Mouse (Mus musculus) forebrain, embryonic 14.5 days (tissue): ENCODE measurements at regions not wholly inside any gene's neighbourhood (a gene's known extent, or its start where the extent isn't known, plus 50 kb on each side); places are given as distances from the start of the nearest gene placed in this dataset.

Experiments
- ATAC-seq: fragments of 200-750 bp; cut with Nextera tagmentation; 2 replicates; pipeline ENCODE4 v1.8.0; 2017; ENCODE audit warnings: mild to moderate bottlenecking, moderate library complexity
- DNase-seq: peaks from one replicate; pipeline ENCODE4 v3.0.0-alpha.2; 2015; ENCODE audit warnings: low spot score
- H3K27ac ChIP-seq: fragments of 300-500 bp; sonication (generic); 2 replicates; pipeline ENCODE4 v1.5.1; 2014; ENCODE audit warnings: low read depth, mild to moderate bottlenecking, control low read depth, low read length, moderate library complexity
- H3K27me3 ChIP-seq: fragments of 300-500 bp; sonication (generic); replicated peaks from 2 replicates; pipeline ENCODE4 v1.6.1; 2014; ENCODE audit warnings: low read length, control low read depth, mixed read lengths; ENCODE audit not compliant: control insufficient read depth, insufficient read depth
- H3K36me3 ChIP-seq: fragments of 300-500 bp; sonication (generic); 2 replicates; pipeline ENCODE4 v1.6.1; 2014; ENCODE audit warnings: low read length, control low read depth; ENCODE audit not compliant: control insufficient read depth, insufficient read depth
- H3K4me1 ChIP-seq: fragments of 300-500 bp; sonication (generic); 2 replicates; pipeline ENCODE4 v1.6.1; 2014; ENCODE audit warnings: antibody characterized with exemption, low read length, control low read depth; ENCODE audit not compliant: control insufficient read depth, insufficient read depth
- H3K4me2 ChIP-seq: fragments of 300-500 bp; sonication (generic); 2 replicates; pipeline ENCODE4 v1.6.1; 2014; ENCODE audit warnings: mild to moderate bottlenecking, control low read depth, low read length
- H3K4me3 ChIP-seq: fragments of 300-500 bp; sonication (generic); 2 replicates; pipeline ENCODE4 v1.5.1; 2014; ENCODE audit warnings: low read depth, low read length, control low read depth
- H3K9ac ChIP-seq: fragments of 300-500 bp; sonication (generic); 2 replicates; pipeline ENCODE4 v1.6.1; 2014; ENCODE audit warnings: mild to moderate bottlenecking, low read length, control low read depth, moderate library complexity
- H3K9me3 ChIP-seq: fragments of 300-500 bp; sonication (generic); replicated peaks from 2 replicates; pipeline ENCODE4 v1.6.1; 2016; ENCODE audit warnings: low read length, control low read depth, mixed read lengths; ENCODE audit not compliant: control insufficient read depth
- WGBS: fragments of 180-500 bp; shearing (Covaris S2); extraction: QIAGEN DNeasy Blood & Tissue Kit; methylation state at CpG from one replicate; pipeline ENCODE4 v1.1.7; 2014; 5-methylcytosine and 5-hydroxymethylcytosine counted together

GRCm38 (mm10) chr9:85090297-85090696, 222.3 kb upstream of the Gm11114 start:
- DNase-seq (no peak), ATAC-seq (no peak)
- no peaks in the 10 kb centered on the region for H3K36me3 ChIP-seq
- no peaks in the 10 kb centered on the region for H3K4me1 ChIP-seq
- H3K27ac ChIP-seq = no peak overlapping the region
- H3K4me2 ChIP-seq = no peak overlapping the region
- no peaks in the 10 kb centered on the region for H3K27me3 ChIP-seq
- H3K9me3 ChIP-seq = no peaks in the 10 kb centered on the region
- no peak overlapping the region for H3K9ac ChIP-seq
- WGBS = 84% methylated on average over 10 of the region's 10 CpGs
- no peak overlapping the region for H3K4me3 ChIP-seq

GRCm38 (mm10) chr9:85095234-85095633, 217.3 kb upstream of the Gm11114 start:
- no peaks in the 10 kb centered on the region for H3K36me3 ChIP-seq
- H3K9ac ChIP-seq = no peak overlapping the region
- 95% methylated on average over 3 of the region's 3 CpGs for WGBS
- H3K27me3 ChIP-seq = no peaks in the 10 kb centered on the region
- no peak overlapping the region for H3K27ac ChIP-seq
- ATAC-seq = no peak
- H3K4me1 ChIP-seq = no peaks in the 10 kb centered on the region
- DNase-seq = no peak
- H3K4me2 ChIP-seq = no peak overlapping the region
- H3K4me3 ChIP-seq = no peak overlapping the region
- H3K9me3 ChIP-seq = no peaks in the 10 kb centered on the region

- H3K4me3 ChIP-seq = no peak overlapping the region
- no peak overlapping the region for H3K27ac ChIP-seq
- 73% methylated on average over 4 of the region's 4 CpGs for WGBS
- no peak overlapping the region for H3K9ac ChIP-seq
- DNase-seq = no peak
- no peaks in the 10 kb centered on the region for H3K4me1 ChIP-seq
- H3K36me3 ChIP-seq = no peaks in the 10 kb centered on the region
- no peaks in the 10 kb centered on the region for H3K27me3 ChIP-seq
- no peak overlapping the region for H3K4me2 ChIP-seq
- ATAC-seq = no peak
- no peaks in the 10 kb centered on the region for H3K9me3 ChIP-seq
Observed at GRCm38 (mm10) chr9:85096520-85096919, 216.1 kb upstream of the Gm11114 start.

- no peaks in the 10 kb centered on the region for H3K4me1 ChIP-seq
- H3K27me3 ChIP-seq = no peaks in the 10 kb centered on the region
- no peaks in the 10 kb centered on the region for H3K9me3 ChIP-seq
- no peak for DNase-seq
- ATAC-seq = no peak
- H3K9ac ChIP-seq = no peak overlapping the region
- no peak overlapping the region for H3K4me2 ChIP-seq
- no peaks in the 10 kb centered on the region for H3K36me3 ChIP-seq
- WGBS = 79% methylated on average over 3 of the region's 3 CpGs
- no peak overlapping the region for H3K4me3 ChIP-seq
- H3K27ac ChIP-seq = no peak overlapping the region
Observed at GRCm38 (mm10) chr9:85112928-85113327, 199.6 kb upstream of the Gm11114 start.

- no peak overlapping the region for H3K9ac ChIP-seq
- no peaks in the 10 kb centered on the region for H3K36me3 ChIP-seq
- H3K4me1 ChIP-seq = no peaks in the 10 kb centered on the region
- H3K27me3 ChIP-seq = no peaks in the 10 kb centered on the region
- ATAC-seq = no peak
- no peaks in the 10 kb centered on the region for H3K9me3 ChIP-seq
- no peak overlapping the region for H3K4me2 ChIP-seq
- H3K4me3 ChIP-seq = no peak overlapping the region
- no peak for DNase-seq
- H3K27ac ChIP-seq = no peak overlapping the region
- WGBS = 81% methylated on average over 2 of the region's 2 CpGs
Observed at GRCm38 (mm10) chr9:85114234-85114633, 198.3 kb upstream of the Gm11114 start.

GRCm38 (mm10) chr9:85120061-85120460, 192.5 kb upstream of the Gm11114 start:
- Histone ChIP-seq H3K4me1 (no peaks in the 10 kb centered on the region), H3K4me2 (no peak overlapping the region), H3K27me3 (no peaks in the 10 kb centered on the region), H3K36me3 (no peaks in the 10 kb centered on the region), H3K27ac (no peak overlapping the region), H3K9me3 (no peaks in the 10 kb centered on the region), H3K4me3 (no peak overlapping the region), H3K9ac (no peak overlapping the region)
- DNase-seq = no peak
- WGBS = 79% methylated on average over 1 of the region's 1 CpGs
- no peak for ATAC-seq

- no peak for ATAC-seq
- Histone ChIP-seq H3K9me3 (no peaks in the 10 kb centered on the region), H3K9ac (no peak overlapping the region), H3K27ac (no peak overlapping the region), H3K4me3 (no peak overlapping the region), H3K4me1 (no peaks in the 10 kb centered on the region), H3K27me3 (no peaks in the 10 kb centered on the region), H3K4me2 (no peak overlapping the region), H3K36me3 (no peaks in the 10 kb centered on the region)
- DNase-seq = no peak
Observed at GRCm38 (mm10) chr9:85121059-85121458, 191.5 kb upstream of the Gm11114 start.

GRCm38 (mm10) chr9:85123706-85124105, 188.9 kb upstream of the Gm11114 start:
- no peak for DNase-seq
- no peak overlapping the region for H3K4me3 ChIP-seq
- ATAC-seq = no peak
- H3K36me3 ChIP-seq = no peaks in the 10 kb centered on the region
- no peak overlapping the region for H3K27ac ChIP-seq
- 9% methylated on average over 3 of the region's 3 CpGs for WGBS
- no peak overlapping the region for H3K9ac ChIP-seq
- H3K4me2 ChIP-seq = no peak overlapping the region
- no peaks in the 10 kb centered on the region for H3K27me3 ChIP-seq
- no peaks in the 10 kb centered on the region for H3K9me3 ChIP-seq
- no peaks in the 10 kb centered on the region for H3K4me1 ChIP-seq

GRCm38 (mm10) chr9:85125775-85126174, 186.8 kb upstream of the Gm11114 start:
- 79% methylated on average over 4 of the region's 4 CpGs for WGBS
- Histone ChIP-seq H3K4me3 (no peak overlapping the region), H3K9ac (no peak overlapping the region), H3K36me3 (no peaks in the 10 kb centered on the region), H3K27me3 (no peaks in the 10 kb centered on the region), H3K27ac (no peak overlapping the region), H3K4me1 (no peaks in the 10 kb centered on the region), H3K4me2 (no peak overlapping the region), H3K9me3 (no peaks in the 10 kb centered on the region)
- ATAC-seq (no peak), DNase-seq (no peak)

GRCm38 (mm10) chr9:85126541-85126940, 186.0 kb upstream of the Gm11114 start:
- WGBS = 92% methylated on average over 6 of the region's 6 CpGs
- no peak overlapping the region for H3K27ac ChIP-seq
- no peaks in the 10 kb centered on the region for H3K9me3 ChIP-seq
- ATAC-seq (no peak), DNase-seq (no peak)
- H3K9ac ChIP-seq = no peak overlapping the region
- H3K36me3 ChIP-seq = no peaks in the 10 kb centered on the region
- H3K27me3 ChIP-seq = no peaks in the 10 kb centered on the region
- no peak overlapping the region for H3K4me2 ChIP-seq
- no peaks in the 10 kb centered on the region for H3K4me1 ChIP-seq
- H3K4me3 ChIP-seq = no peak overlapping the region
